Mouse (Mus musculus) erythroblast, embryonic 14.5 days (primary cell): ENCODE measurements around the gene Cblc.

Source experiments
- GATA1 ChIP-seq: IDR thresholded peaks from 2 replicates; pipeline ENCODE4 v1.6.1; 2012; ENCODE audit warnings: low read length, inconsistent platforms, mixed read lengths
- TAL1 ChIP-seq: IDR thresholded peaks from 3 replicates; pipeline ENCODE4 v1.6.1; 2012; ENCODE audit warnings: low read length, inconsistent platforms, mixed read lengths

GRCm38 (mm10) chr7:19840371-19840770 is 43.8 kb upstream of the Cblc start:
- TF ChIP-seq GATA1 (no peak), TAL1 (no peak)
